Mouse (Mus musculus): ENCODE measurements around the gene Ston2.

DNA sequence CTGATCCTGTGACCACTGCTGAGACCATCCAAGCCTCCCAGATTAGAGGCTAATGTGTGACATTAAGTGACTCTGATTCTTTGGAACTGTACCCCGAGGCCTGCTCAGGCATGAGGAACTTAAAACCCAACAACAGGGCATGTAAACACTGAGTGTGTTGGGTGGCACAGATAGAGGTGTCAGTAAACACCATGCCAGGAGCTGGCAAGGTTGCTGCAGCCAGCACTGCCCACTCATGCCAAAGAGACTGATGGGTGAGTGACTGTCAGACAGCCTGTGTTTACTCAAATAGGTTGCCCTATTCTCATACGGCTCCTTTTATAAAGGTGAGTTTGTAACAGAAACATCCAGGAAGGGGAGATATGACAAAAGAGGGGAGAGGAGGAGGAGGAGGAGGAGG is 19.3 kb downstream of the Ston2 start:
- TF ChIP-seq CTCF (IDR thresholded peaks at IDR 0.05; ENCODE audit: low read depth, low read length) (no peak), GATA1 (IDR thresholded peaks at IDR 0.05; ENCODE audit: borderline replicate concordance, low read length) (no peak), TAL1 (conservative IDR thresholded peaks at IDR 0.05; ENCODE audit: low read depth, low read length) (no peak), POLR2AphosphoS5 (IDR thresholded peaks at IDR 0.05; ENCODE audit: insufficient replicate concordance, low read depth, low read length) (no peak), GATA2 (IDR thresholded peaks at IDR 0.05; ENCODE audit: borderline replicate concordance, low read depth, low read length) (no peak)

Data from G1E (cell line).